Mouse (Mus musculus): ENCODE results near the gene Coa3. TPM values are rescaled to one million over a fixed set of nuclear protein-coding genes. Genes with fewer than 3 reads are reported as not detected.
"Not testable (repeated sequence)": the region's sequence is repeated elsewhere in the genome, so short reads cannot be mapped to it uniquely, and the experiment has no call there.

Gene Coa3
- 100 to 1,000 TPM in 1 of 2 experiments, 10 to 100 TPM in 1; 87.2 to 117 TPM for total RNA-seq (2021)

DNA sequence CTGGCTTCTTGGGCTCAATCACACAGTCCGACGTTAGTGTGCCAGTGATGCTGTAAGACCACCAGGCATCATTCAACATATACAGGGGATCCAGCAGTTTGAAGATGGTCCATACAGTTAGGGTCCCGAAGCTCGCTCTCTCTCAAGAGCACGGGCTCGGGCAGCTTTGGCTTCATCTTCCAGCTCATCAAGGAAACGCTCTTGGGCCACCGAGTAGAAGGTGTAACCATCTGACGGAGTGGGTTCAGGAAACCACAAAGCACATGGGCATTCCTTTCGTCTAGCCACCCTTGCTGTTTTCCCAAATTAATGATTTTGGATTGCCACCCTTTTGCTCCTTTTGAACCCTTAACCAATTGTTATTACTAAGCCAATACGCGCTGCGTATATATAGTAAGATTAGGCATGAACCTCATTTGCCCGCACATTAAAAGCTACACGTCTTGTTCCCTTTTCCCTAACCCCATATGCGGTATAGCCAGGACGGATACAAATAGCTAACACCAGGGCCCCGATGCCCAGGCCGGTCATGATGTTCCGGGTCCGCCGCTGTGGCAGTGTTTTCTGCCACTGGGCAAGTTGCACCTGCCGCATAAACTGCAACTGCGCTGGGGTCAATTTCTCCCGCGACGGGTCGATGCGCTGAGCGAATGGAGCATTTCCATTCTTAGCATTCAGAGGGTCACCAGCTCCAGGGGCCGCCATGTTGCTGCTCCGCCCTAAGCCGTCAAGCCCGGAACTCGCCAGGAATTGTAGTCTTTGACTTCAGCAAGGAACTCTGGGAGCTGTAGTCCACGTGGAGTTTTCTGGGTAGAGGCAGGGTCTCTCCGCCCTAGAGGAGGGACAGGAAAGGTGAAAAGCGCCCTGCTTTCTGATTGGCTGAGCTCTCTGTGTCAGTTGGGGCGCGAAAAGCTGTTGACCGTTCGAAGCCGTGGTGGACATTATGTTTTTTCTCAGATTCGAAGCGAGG lies at the start of gene Coa3, which contains the start of gene Cntd1:
Gene Coa3 (minus strand): TSS at position 892 of the 970 bp plus-strand sequence.
Gene Cntd1 (plus strand): TSS at position 790 of the 970 bp plus-strand sequence.
- peak; percentile 68 to 71 for DNase-seq (ENCODE audit: extremely low spot score in 1 of 2, low spot score in 1 of 2)

DNA sequence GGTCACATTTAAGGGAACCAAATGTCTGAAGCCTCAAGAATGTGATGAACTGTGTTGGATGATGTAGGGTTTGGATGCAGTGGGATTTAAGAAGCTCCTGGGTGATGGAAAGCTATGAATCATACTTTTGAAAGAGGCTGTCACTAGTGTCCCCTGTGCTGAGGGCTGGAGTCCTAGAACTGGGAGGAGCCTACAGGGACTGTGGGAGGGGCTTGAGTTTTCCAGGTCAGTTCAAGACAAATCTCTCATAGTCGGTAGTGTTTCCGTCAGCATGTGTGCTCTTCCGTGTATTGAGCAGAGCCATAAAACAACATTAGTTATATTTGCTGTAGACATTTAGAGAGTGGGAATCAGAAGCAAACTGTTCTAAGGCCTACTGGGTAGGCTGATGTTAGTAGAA lies 48.4 kb upstream of the Coa3 start:
- DNase-seq (ENCODE audit: extremely low spot score in 1 of 2, low spot score in 1 of 2) = no peak

DNA sequence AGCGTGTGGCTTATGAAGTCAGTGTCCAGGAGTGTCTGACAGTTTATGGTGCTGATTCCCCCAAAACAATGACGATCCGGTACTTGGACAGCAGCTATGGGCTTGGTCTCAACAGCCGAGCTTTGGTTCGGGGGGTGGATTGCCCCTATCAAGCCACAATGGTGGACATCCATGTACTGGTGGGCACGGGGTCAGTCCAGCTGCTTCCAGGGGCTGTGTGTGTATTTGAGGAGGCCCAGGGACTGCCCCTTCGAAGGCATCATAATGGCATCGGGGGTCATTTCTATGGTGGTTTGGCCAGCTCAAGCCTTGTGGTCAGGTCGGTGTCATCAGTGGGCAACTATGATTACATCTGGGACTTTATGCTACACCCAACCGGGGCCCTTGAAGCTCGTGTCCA lies 47.2 kb upstream of the Coa3 start:
- no peak for DNase-seq (ENCODE audit: extremely low spot score in 1 of 2, low spot score in 1 of 2)

DNA sequence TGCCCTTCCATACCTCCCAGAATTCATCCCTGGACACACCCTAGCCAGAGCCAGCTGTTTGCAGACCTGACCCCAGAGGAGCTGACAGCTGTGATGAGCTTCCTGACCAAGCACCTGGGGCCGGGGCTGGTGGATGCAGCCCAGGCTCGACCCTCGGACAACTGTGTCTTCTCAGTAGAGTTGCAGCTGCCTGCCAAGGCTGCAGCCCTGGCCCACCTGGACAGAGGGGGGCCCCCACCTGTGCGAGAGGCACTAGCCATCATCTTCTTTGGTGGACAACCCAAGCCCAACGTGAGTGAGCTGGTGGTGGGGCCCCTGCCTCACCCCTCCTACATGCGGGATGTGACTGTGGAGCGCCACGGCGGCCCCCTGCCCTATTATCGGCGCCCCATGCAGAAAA lies 46.3 kb upstream of the Coa3 start:
- not testable (repeated sequence) for DNase-seq (ENCODE audit: extremely low spot score in 1 of 2, low spot score in 1 of 2)

DNA sequence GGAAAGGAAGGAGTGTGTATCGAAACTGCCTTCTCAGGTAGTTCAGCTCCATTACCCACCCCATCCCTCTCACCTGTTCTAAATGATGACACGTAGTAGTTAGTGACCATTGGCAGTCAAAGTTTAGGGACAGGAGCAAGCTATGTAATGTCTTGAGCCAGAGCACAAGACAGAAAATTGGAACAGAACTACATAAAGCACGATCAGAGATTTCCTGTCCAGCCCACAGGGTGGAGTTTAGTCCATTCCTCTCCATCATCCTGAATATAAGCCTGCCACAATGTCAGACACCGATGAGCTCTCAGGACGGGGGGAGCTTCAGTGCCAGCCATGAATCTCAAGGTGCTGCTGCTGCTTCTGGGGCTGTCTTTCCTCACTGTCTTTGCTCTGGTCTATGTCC lies 45.8 kb upstream of the Coa3 start, which contains the start of gene Aoc2:
Gene Aoc2 (plus strand): TSS at position 301 of the 400 bp plus-strand sequence.
- DNase-seq (ENCODE audit: extremely low spot score in 1 of 2, low spot score in 1 of 2) = no peak

DNA sequence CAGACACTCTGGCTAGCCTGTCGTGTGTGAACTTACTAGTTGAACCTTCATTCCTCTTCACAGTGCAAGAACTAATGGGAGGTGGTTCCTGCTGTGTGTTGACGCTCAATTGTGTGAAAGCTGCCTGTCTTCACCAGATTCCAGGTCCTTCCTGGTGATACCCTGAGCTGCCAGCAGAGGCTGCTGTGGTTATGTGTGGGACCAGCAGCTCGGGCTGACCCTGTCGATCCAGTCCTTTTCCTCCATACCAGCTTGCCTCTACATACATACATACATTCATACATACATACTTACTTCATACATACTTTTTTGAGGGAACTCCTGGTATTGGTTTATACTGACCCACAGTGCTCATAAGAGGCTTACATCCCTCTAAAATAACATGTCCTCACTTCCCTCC lies 44.7 kb upstream of the Coa3 start:
- peak; percentile 50 to 76 for DNase-seq (ENCODE audit: extremely low spot score in 1 of 2, low spot score in 1 of 2)

DNA sequence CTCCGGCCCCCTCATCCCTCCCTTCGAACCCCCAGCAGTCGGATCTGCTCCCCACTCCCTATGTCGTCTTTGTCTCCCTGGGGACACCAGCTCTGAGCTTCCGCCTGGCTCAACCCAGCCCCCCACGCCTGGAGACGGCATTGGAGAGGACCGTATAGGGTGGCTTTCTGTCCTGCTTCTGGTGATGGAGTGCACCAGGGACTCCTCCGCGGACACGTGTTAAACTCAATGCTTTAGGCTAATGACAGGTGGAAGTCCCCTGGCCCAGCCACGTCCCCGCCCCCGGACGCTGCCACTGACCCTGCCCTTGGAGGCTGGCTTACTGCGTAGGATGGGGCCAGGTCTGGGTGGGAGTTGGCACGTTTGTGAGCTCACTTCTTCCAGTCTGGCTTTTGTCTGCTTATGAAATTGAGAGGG lies 37.6 kb upstream of the Coa3 start:
- DNase-seq (ENCODE audit: extremely low spot score in 1 of 2, low spot score in 1 of 2) = no peak

DNA sequence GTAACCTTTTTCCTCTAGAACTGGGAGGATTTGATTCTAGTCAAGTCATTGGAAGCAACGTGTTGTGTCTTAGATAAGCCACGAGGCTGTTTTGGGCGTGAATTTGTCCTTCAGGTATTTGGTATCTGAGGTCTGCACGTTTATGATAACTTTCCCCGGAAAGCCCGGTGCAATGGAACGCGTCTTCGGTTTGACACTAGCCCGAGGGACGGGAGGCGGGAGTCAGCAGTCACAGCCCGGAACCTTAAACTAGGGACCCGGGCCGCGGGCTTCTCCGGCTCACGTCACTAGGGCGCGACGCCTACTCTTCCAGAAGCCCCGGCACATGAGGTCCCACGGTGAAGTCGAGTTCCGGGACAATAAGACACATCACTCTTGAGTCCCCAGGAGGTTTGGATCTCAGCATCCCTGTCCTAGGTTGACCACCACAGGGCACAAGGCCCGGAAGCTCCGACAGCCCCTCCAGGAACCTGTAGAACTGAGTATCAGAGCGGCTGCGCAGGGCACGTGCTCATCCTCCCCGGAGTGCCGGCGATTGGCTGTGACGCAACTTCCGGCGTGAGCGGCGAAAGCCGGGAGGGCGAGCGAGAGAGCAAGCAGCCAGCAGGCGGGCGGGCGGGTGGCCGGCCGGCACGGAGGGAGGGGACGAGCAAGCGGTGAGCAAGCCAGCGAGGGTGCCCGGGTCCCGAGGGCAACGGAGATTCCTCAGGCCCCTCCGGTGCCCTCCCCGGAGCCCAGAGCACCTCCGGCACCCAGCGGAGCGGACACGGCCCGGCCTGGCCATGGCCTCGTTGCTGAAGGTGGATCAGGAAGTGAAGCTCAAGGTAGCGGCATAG lies 37.0 kb upstream of the Coa3 start, which contains the start of gene Psme3:
Gene Psme3 (plus strand): TSS at position 549 of the 836 bp plus-strand sequence.
- peak; percentile 85 to 96 for DNase-seq (ENCODE audit: extremely low spot score in 1 of 2, low spot score in 1 of 2)

DNA sequence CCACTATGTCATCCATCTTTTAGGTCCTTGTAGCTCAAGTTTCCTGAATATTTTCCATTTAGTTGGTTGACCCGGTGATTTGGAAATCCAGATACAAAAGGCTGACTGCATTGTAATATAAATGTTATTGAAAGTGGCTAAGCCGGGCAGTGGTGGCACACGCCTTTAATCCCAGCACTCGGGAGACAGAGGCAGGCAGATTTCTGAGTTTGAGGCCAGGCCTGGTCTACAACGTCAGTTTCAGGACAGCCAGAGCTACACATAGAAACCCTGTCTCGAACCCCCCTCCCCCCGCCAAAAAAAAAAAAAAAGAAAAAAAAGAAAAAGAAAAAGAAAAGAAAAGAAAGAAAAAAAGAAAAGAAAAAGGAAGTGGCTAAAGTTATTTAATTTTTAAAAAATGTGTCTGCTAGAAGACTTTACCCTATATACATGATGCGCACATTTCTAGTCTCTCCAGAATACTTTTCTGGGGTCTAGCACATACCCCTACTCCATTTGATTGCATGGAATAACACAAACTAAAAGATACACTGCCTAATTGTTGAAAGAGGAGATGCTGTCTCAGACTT lies 36.3 kb upstream of the Coa3 start:
- no peak for DNase-seq (ENCODE audit: extremely low spot score in 1 of 2, low spot score in 1 of 2)

DNA sequence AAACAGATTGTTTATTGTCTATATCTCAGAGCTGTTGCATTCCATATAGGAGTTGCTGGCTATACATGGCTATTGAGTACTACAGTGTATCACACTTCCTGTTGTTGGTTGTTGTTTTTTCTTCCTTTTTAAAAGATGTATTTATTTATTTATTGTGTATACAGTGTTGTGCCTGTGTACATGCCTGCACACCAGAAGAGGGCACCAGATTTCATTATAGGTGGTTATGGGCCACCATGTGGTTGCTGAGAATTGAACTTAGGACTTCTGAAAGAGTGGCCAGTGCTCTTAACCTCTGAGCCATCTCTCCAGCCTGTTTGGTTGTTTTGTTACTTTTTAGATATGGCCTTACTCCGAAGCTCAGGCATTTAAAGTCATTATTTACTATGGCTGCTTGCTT lies 35.7 kb upstream of the Coa3 start:
- DNase-seq (ENCODE audit: extremely low spot score in 1 of 2, low spot score in 1 of 2) = no peak

DNA sequence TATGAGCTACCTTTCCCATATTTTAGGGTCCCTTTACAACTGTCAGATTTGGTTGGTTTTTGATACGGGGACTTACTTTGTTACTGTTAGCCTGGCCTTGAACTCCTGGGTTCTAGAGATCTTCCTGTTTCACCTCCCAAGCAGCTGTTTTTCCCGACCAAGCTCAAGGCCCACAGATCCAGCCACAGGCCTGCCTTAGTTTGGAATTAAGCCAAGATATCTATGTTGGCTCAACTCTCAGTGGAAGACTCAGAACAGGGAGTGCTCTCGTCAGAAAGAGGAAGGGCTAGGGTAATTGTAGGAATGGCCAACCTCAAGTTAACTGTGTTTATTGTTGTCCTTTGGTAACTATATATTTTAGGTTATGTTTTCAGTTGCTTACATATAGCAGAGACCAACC lies 33.2 kb upstream of the Coa3 start:
- DNase-seq (ENCODE audit: extremely low spot score in 1 of 2, low spot score in 1 of 2) = no peak

DNA sequence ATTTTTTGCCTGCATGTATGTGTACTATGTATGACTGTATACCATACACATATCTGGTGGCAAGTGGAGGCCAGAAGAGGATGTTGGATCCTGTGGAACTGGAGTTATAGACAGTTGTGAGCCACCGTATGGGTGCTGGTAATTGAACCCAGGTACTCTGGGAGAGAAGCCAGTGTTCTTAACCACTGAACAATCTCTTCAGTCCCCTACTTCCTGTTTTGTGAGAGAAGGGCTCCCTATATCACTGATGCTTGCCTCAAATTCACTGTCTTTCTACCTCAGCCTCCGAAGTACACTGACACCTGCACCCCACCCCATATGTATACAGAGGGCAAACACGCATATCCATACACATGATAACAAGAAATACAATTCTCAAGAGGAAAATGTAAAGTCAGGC lies 32.2 kb upstream of the Coa3 start:
- DNase-seq (ENCODE audit: extremely low spot score in 1 of 2, low spot score in 1 of 2) = no peak

DNA sequence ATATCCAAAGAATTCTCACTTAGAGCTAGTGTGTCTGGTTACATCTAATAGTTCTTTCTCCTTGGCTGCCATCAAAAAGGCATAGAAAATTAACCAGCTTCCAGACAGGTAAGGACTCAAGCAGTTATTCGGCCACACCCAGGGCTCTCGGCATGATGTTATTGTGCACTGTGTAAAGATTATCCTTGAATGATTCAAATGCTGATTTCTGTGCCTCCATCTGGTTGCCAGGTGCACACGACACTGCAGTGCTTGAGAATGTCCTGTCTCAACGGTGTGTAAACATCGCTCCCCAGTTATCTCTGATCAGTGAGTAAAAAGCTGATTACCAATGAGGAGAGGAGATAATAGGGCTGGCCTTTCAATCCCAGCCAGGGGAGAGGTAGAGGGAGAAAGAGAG lies 28.8 kb upstream of the Coa3 start:
- no peak for DNase-seq (ENCODE audit: extremely low spot score in 1 of 2, low spot score in 1 of 2)

DNA sequence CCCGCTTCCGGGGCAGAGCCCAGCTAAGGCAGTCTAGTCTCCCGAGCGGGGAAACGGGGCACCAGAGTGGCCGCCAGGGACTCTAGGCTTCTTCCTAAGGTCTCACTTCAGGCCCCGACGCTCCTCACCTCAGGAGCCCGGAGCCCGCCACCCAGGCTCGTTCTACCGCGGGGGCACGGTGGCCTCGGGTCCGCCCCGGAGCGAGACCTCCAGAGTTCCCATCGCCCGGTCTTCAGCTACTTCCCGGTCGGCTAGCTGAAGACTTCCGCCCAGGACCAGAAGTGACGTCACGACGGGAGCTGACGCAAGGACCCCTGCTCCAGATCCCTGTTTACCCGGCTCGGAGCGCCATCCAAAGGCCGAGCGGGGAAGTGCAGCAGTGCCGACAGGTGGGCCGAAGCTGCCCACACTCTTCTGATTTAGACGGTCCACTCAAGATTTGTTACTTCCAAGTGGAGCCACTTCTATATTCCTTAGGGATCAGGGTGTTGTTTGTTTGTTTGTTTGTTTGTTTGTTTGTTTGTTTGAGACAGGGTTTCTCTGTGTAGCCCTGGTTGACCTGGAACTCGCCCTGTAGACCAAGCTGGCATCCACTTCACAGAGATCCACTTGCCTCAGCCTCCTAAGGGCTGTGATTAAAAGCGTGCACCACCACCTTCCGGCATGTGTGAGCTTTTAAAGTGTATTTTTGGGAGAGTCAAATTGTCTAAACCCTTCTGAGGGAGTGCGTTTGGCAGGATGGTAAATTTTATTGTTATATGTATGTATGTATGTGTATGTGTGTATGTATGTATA lies 23.3 kb upstream of the Coa3 start, which contains the start of gene Becn1:
Gene Becn1 (minus strand): TSS at position 283 of the 795 bp plus-strand sequence.
- peak; percentile 96 to 100 for DNase-seq (ENCODE audit: extremely low spot score in 1 of 2, low spot score in 1 of 2)

DNA sequence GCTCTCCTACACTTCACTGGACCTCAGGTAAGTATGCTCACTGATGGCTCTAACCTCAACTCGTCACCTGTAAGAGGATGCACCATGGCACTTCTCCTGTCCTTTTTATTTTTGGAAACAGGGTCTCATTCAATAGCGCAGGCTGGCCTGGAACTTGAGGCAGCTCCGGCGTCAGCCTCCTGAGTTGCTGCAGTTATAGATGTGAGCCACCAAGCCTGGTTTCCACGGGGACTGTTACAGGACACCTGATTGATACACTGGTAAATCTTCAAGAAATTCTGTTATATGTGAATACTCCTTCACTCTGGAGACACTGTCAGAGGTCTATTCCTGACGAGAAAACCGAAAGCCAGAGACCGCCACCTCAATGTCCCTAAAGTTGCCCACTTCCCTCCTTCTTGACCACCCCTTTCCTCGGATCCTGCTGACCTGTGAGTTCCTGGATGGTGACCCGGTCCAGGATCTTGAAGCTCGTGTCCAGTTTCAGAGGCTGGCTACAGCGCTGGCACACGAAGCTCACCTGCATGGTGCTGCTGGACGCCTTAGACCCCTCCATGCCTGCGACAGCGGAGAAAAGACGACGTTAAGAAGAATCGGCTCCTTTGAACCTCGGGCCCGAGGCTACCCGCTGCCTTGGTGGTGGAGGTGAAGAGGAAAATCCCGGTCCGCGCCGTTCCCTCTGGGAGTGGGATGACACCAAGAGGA lies 22.5 kb upstream of the Coa3 start:
- no peak for DNase-seq (ENCODE audit: extremely low spot score in 1 of 2, low spot score in 1 of 2)

DNA sequence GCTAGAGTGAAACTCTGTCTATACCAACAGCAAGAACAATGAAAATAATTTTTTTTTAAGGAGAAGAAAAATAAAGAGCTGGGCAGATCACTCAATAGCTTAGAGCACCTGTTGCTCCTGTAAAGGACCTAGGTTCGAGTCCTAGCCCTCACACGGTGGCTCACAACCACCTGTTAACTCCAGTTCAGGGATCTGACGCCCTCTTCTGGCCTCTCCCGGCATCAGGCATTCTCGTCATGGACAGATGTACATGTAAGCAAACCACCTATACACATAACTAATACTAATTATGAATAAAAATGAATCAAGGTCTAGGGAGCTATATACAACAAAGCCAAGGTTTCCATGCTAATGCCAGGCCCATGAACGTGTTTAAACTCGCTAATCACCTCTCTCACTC lies 22.0 kb upstream of the Coa3 start:
- no peak for DNase-seq (ENCODE audit: extremely low spot score in 1 of 2, low spot score in 1 of 2)

DNA sequence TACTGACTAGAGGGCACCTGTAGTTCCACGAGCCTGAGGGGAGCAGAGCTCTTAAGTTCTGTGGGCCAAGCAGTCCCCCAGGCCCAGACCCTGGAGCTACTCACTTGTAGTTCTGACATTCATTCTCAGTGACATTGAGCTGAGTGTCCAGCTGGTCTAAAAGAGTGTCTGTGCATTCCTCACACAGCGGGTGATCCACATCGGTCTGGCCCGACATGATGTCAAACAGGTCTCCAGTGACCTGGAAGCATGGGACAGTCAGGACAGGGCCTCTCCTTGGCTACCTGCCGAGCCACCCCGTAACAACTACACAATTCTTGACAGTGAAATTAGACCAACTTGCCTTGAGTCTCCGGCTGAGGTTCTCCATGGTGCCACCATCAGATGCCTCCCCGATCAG lies 16.3 kb upstream of the Coa3 start:
- DNase-seq (ENCODE audit: extremely low spot score in 1 of 2, low spot score in 1 of 2) = no peak

DNA sequence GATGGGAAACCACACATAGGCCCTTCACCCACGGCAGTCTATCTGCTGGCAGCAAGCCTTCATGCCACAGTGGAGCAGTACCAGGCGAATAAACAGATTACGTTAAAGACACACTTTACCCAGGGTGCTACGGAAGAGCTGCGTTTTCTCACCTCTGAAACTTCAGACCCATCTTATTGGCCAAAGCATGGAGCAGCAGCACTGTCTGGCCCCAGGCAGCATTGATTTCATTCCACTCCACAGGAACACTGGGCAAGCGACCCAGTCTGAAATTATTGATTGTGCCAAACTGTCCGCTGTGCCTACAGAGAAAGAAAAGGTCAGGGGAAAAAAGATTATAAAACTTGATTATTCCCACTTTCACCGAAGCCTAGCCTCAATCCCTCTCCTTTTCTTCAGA lies 12.3 kb upstream of the Coa3 start:
- no peak for DNase-seq (ENCODE audit: extremely low spot score in 1 of 2, low spot score in 1 of 2)

DNA sequence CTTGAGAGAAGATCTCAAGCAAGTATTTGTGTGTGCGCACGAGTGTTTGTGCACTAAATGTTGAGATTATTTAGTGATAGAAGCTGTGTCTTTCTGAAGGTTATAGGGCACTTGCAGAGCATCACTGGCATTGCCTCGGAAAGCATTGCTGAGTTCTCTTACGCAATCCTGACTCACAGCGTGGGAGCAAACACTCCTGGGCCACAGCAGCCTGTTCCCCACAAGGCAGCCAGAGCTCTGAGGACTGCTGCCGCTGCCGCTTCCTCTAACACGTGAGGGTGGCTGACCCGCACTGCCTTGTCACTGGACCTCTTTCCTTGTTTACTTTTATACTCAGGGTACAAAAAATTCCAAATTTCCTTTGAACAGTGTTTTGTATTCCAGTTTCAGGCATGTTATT lies 8.4 kb upstream of the Coa3 start:
- no peak for DNase-seq (ENCODE audit: extremely low spot score in 1 of 2, low spot score in 1 of 2)
